Mouse (Mus musculus) embryonic facial prominence, embryonic 13.5 days (tissue): Measurements from ENCODE around the gene Tmem179b. TPM values are rescaled to one million over a fixed set of nuclear protein-coding genes. Genes with fewer than 3 reads are reported as not detected.

ENCODE experiments used
- ATAC-seq: fragments of 200-750 bp; cut with Nextera tagmentation; 2 replicates; pipeline ENCODE4 v1.8.0; 2017; ENCODE audit warnings: low read depth; ENCODE audit not compliant: insufficient number of reproducible peaks, insufficient read depth, low FRiP score, low TSS enrichment
- H3K27ac ChIP-seq: fragments of 300-500 bp; sonication (generic); 2 replicates; pipeline ENCODE4 v1.5.1; 2015; ENCODE audit warnings: moderate library complexity, mild to moderate bottlenecking, inconsistent platforms
- H3K27me3 ChIP-seq: fragments of 300-500 bp; sonication (generic); 2 replicates; pipeline ENCODE4 v1.6.1; 2015; ENCODE audit warnings: mild to moderate bottlenecking, inconsistent platforms
- H3K36me3 ChIP-seq: fragments of 300-500 bp; sonication (generic); 2 replicates; pipeline ENCODE4 v1.6.1; 2015; ENCODE audit warnings: mild to moderate bottlenecking, inconsistent platforms
- H3K4me1 ChIP-seq: fragments of 300-500 bp; sonication (generic); 2 replicates; pipeline ENCODE4 v1.6.1; 2015; ENCODE audit warnings: inconsistent platforms
- H3K4me2 ChIP-seq: fragments of 300-500 bp; sonication (generic); 2 replicates; pipeline ENCODE4 v1.6.1; 2015; ENCODE audit warnings: moderate library complexity, mild to moderate bottlenecking, inconsistent platforms
- H3K4me3 ChIP-seq: fragments of 300-500 bp; sonication (generic); 2 replicates; pipeline ENCODE4 v1.5.1; 2015; ENCODE audit warnings: mild to moderate bottlenecking, inconsistent platforms
- H3K9ac ChIP-seq: fragments of 300-500 bp; sonication (generic); 2 replicates; pipeline ENCODE4 v1.6.1; 2015; ENCODE audit warnings: mild to moderate bottlenecking, inconsistent platforms
- H3K9me3 ChIP-seq: fragments of 300-500 bp; sonication (generic); 2 replicates; pipeline ENCODE4 v1.6.1; 2016; ENCODE audit warnings: inconsistent platforms
- WGBS: fragments of 180-500 bp; shearing (Covaris S2); methylation state at CpG from one replicate; pipeline ENCODE4 v1.1.7; 2015; ENCODE audit warnings: mixed read lengths; 5-methylcytosine and 5-hydroxymethylcytosine counted together
- polyA plus RNA-seq: library from polyadenylated mRNA; unstranded; fragments of >200 nt; fragmentation: Nextera tagmentation; extraction: Ambion mirVana; gene quantifications from 2 replicates; pipeline ENCODE4 v1.2.1, GENCODE M21; 2015

Tmem179b gene
- 67.6 and 76.1 TPM in 2 replicates for polyA plus RNA-seq

GRCm38 (mm10) chr19:8774086-8774835 lies at the start of gene Tmem179b:
TSS of gene Tmem179b (minus strand) at chr19:8774467.
- WGBS = under 1% methylated on average over 68 of the region's 68 CpGs
- Histone ChIP-seq H3K36me3 (peaks cover 50% of the 10 kb centered on the region), H3K27me3 (no peaks in the 10 kb centered on the region), H3K9me3 (no peaks in the 10 kb centered on the region), H3K27ac (peak within 1 kb of the TSS; percentile 98), H3K4me3 (peak within 1 kb of the TSS; percentile 71), H3K9ac (peak within 1 kb of the TSS; percentile 94), H3K4me1 (peaks cover 31% of the 10 kb centered on the region), H3K4me2 (peak within 1 kb of the TSS; percentile 97)
- peak; percentile 92 for ATAC-seq

- H3K4me3 ChIP-seq = peak overlapping the region; percentile 100
- WGBS = 74% methylated on average over 8 of the region's 8 CpGs
- no peak overlapping the region for H3K27ac ChIP-seq
- ATAC-seq = no peak
- H3K27me3 ChIP-seq = no peaks in the 10 kb centered on the region
- H3K9ac ChIP-seq = peak overlapping the region; percentile 57
- no peaks in the 10 kb centered on the region for H3K9me3 ChIP-seq
- peak overlapping the region; percentile 97 for H3K4me2 ChIP-seq
- peaks cover 50% of the 10 kb centered on the region for H3K36me3 ChIP-seq
- peaks cover 26% of the 10 kb centered on the region for H3K4me1 ChIP-seq
Measured at GRCm38 (mm10) chr19:8822696-8823095, 48.4 kb upstream of the Tmem179b start.

- H3K4me3 ChIP-seq = peak overlapping the region; percentile 100
- peaks cover 37% of the 10 kb centered on the region for H3K4me1 ChIP-seq
- H3K27ac ChIP-seq = peak overlapping the region; percentile 100; the same call in 1 of the 2 replicates
- WGBS = 1% methylated on average over 7 of the region's 7 CpGs
- no peaks in the 10 kb centered on the region for H3K9me3 ChIP-seq
- peak overlapping the region; percentile 97 for H3K4me2 ChIP-seq
- H3K36me3 ChIP-seq = peaks cover 42% of the 10 kb centered on the region
- ATAC-seq = no peak
- no peaks in the 10 kb centered on the region for H3K27me3 ChIP-seq
- peak overlapping the region; percentile 99 for H3K9ac ChIP-seq
Measured at GRCm38 (mm10) chr19:8821146-8821545, 46.9 kb upstream of the Tmem179b start.

GRCm38 (mm10) chr19:8820424-8820956 lies 46.2 kb upstream of the Tmem179b start:
- H3K4me3 ChIP-seq = peak overlapping the region; percentile 100
- ATAC-seq = no peak
- H3K27me3 ChIP-seq = no peaks in the 10 kb centered on the region
- peaks cover 42% of the 10 kb centered on the region for H3K4me1 ChIP-seq
- H3K36me3 ChIP-seq = peaks cover 38% of the 10 kb centered on the region
- H3K9ac ChIP-seq = peak overlapping the region; percentile 99
- H3K9me3 ChIP-seq = no peaks in the 10 kb centered on the region
- H3K27ac ChIP-seq = peak overlapping the region; percentile 100
- under 1% methylated on average over 48 of the region's 48 CpGs for WGBS
- H3K4me2 ChIP-seq = peak overlapping the region; percentile 97

GRCm38 (mm10) chr19:8819596-8820423 lies 45.5 kb upstream of the Tmem179b start, which contains the start of gene Hnrnpul2:
TSS of gene Hnrnpul2 (plus strand) at chr19:8820010.
- Histone ChIP-seq H3K27ac (peak within 1 kb of the TSS; percentile 100), H3K4me3 (peak within 1 kb of the TSS; percentile 100), H3K9me3 (no peaks in the 10 kb centered on the region), H3K9ac (peak within 1 kb of the TSS; percentile 99), H3K36me3 (peaks cover 39% of the 10 kb centered on the region), H3K4me1 (peaks cover 42% of the 10 kb centered on the region), H3K4me2 (peak within 1 kb of the TSS; percentile 97), H3K27me3 (no peaks in the 10 kb centered on the region)
- ATAC-seq = peak; percentile 95
- WGBS = under 1% methylated on average over 83 of the region's 83 CpGs

- Histone ChIP-seq H3K4me2 (peak within 1 kb of the TSS; percentile 97), H3K9me3 (no peaks in the 10 kb centered on the region), H3K27ac (peak within 1 kb of the TSS; percentile 100), H3K9ac (peak within 1 kb of the TSS; percentile 99), H3K4me3 (peak within 1 kb of the TSS; percentile 100), H3K27me3 (no peaks in the 10 kb centered on the region), H3K4me1 (peaks cover 45% of the 10 kb centered on the region), H3K36me3 (peaks cover 38% of the 10 kb centered on the region)
- ATAC-seq = peak; percentile 91
- WGBS = under 1% methylated on average over 33 of the region's 33 CpGs
Measured at GRCm38 (mm10) chr19:8818801-8819595, 44.7 kb upstream of the Tmem179b start, which contains the start of gene Ttc9c. TSS of gene Ttc9c (minus strand) at chr19:8819333.

- peaks cover 37% of the 10 kb centered on the region for H3K36me3 ChIP-seq
- H3K4me3 ChIP-seq = peak overlapping the region; percentile 100
- H3K9ac ChIP-seq = peak overlapping the region; percentile 91
- H3K27ac ChIP-seq = peak overlapping the region; percentile 100
- 26% methylated on average over 14 of the region's 14 CpGs for WGBS
- no peaks in the 10 kb centered on the region for H3K27me3 ChIP-seq
- peaks cover 45% of the 10 kb centered on the region for H3K4me1 ChIP-seq
- no peak for ATAC-seq
- H3K4me2 ChIP-seq = peak overlapping the region; percentile 97
- no peaks in the 10 kb centered on the region for H3K9me3 ChIP-seq
Measured at GRCm38 (mm10) chr19:8818301-8818798, 44.1 kb upstream of the Tmem179b start.

GRCm38 (mm10) chr19:8817001-8817400 lies 42.7 kb upstream of the Tmem179b start:
- Histone ChIP-seq H3K36me3 (peaks cover 43% of the 10 kb centered on the region), H3K9ac (peak overlapping the region; percentile 62), H3K4me2 (peak overlapping the region; percentile 97), H3K4me3 (peak overlapping the region; percentile 7; the same call in 1 of the 2 replicates), H3K27ac (no peak overlapping the region), H3K4me1 (peaks cover 32% of the 10 kb centered on the region), H3K9me3 (no peaks in the 10 kb centered on the region), H3K27me3 (no peaks in the 10 kb centered on the region)
- 76% methylated on average over 3 of the region's 3 CpGs for WGBS
- no peak for ATAC-seq

- Histone ChIP-seq H3K9ac (0 out of 2 replicates have a peak overlapping the region, but pooled peaks have one; percentile 36), H3K4me2 (no peak overlapping the region), H3K4me3 (no peak overlapping the region; the same call in 1 of the 2 replicates), H3K9me3 (no peaks in the 10 kb centered on the region), H3K27me3 (no peaks in the 10 kb centered on the region), H3K36me3 (peaks cover 53% of the 10 kb centered on the region), H3K27ac (no peak overlapping the region), H3K4me1 (peaks cover 27% of the 10 kb centered on the region)
- ATAC-seq = no peak
- 76% methylated on average over 11 of the region's 11 CpGs for WGBS
Measured at GRCm38 (mm10) chr19:8815812-8816211, 41.5 kb upstream of the Tmem179b start.

- Histone ChIP-seq H3K27ac (no peak overlapping the region), H3K4me2 (no peak overlapping the region), H3K9ac (no peak overlapping the region), H3K36me3 (peaks cover 71% of the 10 kb centered on the region), H3K27me3 (no peaks in the 10 kb centered on the region), H3K9me3 (no peaks in the 10 kb centered on the region), H3K4me1 (peaks cover 10% of the 10 kb centered on the region), H3K4me3 (no peak overlapping the region)
- WGBS = 95% methylated on average over 5 of the region's 5 CpGs
- no peak for ATAC-seq
Measured at GRCm38 (mm10) chr19:8806810-8807209, 32.5 kb upstream of the Tmem179b start.
